Mouse (Mus musculus): Measurements from ENCODE around the gene Bola3.

- TF ChIP-seq POLR2A (IDR thresholded peaks at IDR 0.05; ENCODE audit: borderline replicate concordance, control insufficient read depth, low read depth, low read length): no peak
- TF ChIP-seq CTCF (IDR thresholded peaks at IDR 0.05; ENCODE audit: control insufficient read depth, insufficient read depth, low read length): no peak
Observed at GRCm38 (mm10) chr6:83397728-83398127, 48.8 kb downstream of the Bola3 start.

Data from bone marrow, adult 2 months (tissue).